Mouse (Mus musculus) layer of hippocampus, adult 18-20 months (tissue): ENCODE data around the gene Fyn. TPM values are rescaled to one million over a fixed set of nuclear protein-coding genes. Genes with fewer than 3 reads are reported as not detected.

ENCODE experiments used
- DNase-seq, 2 experiments: peaks; one replicate each; pipeline ENCODE4 v3.0.0; 2022; ENCODE audit warnings: low spot score in 2 of 2
- total RNA-seq, 2 experiments: library from RNA; stranded (reverse); gene quantifications; 2 replicates each; pipeline ENCODE4 v1.2.3; 2021

Gene Fyn
- total RNA-seq, 2 experiments from 2014 or later = 115 to 118 TPM

DNA sequence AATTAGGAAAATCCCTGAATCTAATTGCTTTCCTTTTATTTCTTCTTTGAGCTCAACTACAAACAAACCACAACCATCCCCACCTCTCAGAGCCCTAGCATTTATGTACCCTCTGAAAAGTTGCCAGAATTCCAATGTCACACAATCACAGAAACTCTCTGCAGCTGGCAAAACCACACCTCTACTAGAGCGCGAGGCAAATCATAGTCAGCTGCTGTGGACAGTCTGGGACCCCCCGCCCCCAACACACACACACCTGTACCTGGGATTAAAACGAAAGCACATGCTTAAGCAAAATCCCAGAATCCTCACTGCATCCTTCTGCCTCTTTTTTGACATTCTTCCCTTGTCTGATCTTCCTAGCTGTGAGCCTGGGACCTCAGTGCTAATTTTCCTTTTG, 230.9 kb downstream of the Fyn start:
- no peak for DNase-seq

DNA sequence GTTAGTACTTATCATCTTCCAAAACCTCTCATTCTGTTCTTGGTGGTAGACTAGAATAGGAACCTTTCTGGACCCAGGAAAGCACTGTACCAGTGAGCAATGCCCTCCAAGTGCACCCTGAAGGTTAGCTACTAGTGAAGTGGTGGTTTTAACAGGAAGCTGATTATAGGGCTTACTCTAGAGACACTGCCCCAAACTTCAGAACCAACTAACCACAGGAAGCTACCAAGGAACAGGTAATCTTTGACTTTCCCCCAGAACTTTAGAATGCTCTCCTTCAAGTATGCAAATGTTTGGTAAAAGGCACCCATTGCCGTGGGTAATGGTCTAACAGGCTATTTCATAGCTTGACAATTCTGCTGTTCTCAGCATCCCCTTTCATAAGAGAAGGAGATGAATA, 231.5 kb downstream of the Fyn start:
- DNase-seq = no peak

DNA sequence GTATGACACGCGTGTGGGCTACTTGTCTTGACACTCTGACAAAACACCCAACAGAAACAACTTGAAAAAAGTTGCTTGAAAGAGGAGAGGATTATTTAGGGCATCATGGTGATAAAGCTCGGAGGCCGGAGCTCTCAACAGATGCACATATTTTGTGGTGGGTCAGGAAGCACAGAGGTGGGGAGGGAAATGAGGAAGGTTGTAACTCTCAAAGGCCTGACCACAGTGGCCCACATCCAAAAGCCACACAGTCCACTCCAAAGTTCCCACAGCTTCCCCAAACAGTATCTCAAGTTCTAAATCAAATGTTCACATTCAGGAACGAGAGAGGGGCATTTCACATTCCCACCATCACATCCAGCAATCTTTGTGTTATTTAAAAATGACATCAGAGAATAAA, 232.4 kb downstream of the Fyn start:
- DNase-seq = no peak

DNA sequence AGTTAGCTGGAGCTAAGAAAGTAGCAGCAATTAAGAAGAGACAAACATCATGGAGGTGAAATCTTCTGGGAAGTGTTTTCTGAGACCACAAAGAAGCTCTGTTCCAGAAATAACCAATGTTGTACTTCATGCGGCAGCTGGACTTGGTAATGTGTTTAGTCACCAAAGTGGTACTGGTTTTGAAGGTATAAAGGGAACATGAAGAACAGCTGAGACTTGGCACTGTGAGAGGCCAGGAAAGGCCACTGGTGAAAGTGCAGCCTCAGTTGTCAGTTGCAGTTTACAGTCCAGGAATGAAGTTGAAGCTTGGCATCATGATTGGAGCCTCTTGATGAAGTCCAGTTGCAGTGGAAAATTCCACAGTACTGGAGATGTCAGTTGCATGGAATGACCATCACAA, 237.8 kb downstream of the Fyn start:
- no peak for DNase-seq

DNA sequence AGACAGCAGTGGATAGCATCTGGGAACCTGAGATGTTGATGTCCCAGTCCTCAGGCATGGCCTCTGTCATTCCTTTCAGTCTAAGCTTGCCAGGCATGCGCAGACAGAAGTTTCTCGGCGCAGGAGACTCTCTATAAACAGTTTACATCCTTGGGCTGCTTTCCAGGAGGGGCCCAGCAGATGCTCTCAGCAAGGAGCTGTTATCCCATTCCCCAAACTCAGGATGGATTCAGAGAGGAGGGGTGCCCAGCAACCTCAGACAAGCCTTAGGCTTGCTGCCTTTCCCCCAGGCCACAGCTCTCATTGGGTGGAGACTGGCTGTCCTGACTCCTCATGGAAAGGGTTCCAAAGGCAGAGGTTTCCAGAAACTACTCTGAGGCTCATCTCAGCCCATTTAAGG, 242.6 kb downstream of the Fyn start:
- no peak for DNase-seq

DNA sequence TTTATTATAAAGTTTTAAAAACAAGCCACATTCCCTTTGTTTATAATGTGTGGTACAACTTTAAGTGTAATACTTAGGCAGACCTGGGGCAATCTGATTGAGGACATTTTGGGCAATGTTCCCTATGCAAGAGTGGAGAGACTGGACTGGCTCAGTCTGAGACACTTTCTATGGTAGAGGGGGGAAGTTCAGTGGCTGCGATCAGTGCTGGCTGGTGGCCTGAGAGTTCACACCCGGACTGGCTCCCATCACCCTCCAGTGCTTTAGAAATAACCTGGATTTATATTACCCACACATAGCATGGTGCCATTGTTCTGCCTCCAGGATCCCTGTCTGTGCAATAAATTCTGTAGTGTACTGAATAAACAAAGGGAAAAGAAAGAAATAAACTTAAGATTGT, 243.5 kb downstream of the Fyn start:
- DNase-seq = no peak

DNA sequence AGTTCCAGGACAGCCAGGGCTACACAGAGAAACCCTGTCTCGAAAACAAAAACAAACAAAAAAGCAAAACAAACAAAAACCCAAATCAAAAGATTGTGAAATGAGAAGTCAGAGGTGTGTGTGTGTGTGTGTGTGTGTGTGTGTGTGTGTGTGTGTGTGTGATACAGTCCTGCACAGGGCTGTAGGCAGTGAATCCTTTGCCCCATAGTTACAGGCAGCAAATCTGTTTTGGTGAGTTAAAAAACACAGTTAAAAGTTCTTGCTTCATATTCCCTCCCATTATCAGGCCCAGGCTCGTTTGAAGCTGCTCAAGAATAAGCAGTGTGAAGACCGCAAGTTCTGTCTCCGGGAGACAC, 244.0 kb downstream of the Fyn start, which contains the start of gene Traf3ip2:
Gene Traf3ip2 (plus strand): TSS at position 302 of the 356 bp plus-strand sequence.
- no peak for DNase-seq

DNA sequence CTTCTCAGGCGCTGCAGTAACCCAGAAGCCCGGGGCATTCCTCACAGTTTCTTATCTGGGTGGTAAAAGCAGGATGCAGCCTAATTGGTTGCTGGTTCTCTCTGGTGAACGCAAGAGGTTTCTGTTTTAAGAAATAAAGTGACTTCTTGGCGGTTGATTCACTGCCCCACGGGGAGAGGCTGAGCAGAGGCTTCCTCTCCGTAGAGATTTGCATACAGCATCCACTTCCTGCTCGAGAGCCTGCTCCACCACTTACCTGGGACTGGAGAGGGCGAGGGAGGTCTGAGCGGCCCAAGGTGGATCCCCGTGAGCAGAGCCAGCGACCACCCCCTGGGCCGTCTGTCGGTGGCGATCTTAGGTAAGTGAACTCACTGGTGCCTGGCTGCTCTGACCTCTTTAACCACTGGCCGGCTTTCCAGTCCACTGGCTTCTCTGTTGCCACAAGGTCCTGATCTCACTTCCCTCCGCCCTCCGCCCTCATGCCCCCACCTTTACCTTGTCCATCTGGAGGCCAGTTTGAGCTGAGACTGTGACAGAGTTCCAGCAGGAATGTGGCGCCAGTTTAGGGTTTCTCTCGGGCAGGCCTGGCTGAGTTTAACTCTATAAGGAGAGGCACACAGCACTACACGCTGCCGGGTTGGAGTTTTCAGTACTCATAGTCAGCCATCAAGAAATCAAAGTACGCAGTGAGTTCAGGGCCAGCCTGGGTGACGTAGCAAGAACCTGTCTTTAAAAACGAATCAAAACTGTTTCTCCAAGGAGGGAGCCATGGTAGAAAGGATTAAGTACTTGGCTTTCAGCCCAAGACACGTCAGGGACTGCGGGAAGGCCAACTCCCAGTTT, 244.6 kb downstream of the Fyn start:
- DNase-seq = no peak

DNA sequence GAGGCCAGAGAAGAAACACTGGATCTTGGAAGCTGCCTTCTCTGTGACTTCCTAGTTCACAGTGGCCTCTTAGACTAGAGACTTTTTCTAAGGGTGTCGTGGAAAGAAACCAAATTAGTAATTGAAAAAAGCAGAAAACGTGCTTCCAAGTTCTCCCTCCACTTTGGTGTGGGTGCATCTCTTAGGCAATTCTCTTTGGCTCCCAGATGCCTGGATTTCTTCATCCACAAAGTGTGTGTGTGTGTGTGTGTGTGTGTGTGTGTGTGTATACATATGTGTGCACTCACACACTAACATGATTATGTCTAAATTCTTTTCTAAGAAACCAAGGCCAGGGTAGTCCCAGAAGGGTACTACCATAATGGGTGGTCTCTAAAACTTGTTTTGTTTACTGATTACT, 245.3 kb downstream of the Fyn start:
- DNase-seq = no peak

DNA sequence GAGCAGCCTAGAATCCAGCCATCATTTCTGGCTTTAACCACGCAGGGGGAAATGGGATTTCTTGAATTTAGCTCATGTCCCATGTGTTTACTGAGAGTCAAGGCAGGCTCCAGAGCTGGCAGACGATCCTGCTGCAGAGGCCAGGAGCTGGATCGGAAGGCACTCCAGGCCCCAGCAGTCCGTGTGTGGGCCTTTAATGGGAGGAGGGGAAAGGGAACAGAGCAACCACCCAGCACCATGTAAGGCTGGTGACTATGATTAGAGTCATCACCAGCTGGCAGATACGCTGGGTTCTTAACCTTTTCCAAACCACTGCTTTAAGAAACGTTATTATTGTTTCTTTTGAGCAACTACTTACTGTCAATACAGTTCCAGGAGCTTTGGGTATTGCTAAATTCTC, 246.0 kb downstream of the Fyn start:
- DNase-seq = peak in 1 of 2 experiments; percentile 41

Other genes with a start within 250 kb of the Fyn start
- gene Fam229b, start 234.9 kb upstream of the Fyn start, total RNA-seq = 10 to 100 TPM; 11.6 to 11.8 TPM
- gene Tube1, start 234.9 kb upstream of the Fyn start, total RNA-seq = 1 to 10 TPM; 1.6 to 2.4 TPM
- under 1 TPM in 1 of 2 experiments, not detected in 1; 0.53 TPM for gene Ccn6, start 205.1 kb upstream of the Fyn start, total RNA-seq
- 1 to 10 TPM; 1.5 to 2.1 TPM for gene Traf3ip2, start 244.1 kb downstream of the Fyn start, total RNA-seq